Mouse (Mus musculus): ENCODE measurements around the gene Edc4.

The Edc4 gene

DNA sequence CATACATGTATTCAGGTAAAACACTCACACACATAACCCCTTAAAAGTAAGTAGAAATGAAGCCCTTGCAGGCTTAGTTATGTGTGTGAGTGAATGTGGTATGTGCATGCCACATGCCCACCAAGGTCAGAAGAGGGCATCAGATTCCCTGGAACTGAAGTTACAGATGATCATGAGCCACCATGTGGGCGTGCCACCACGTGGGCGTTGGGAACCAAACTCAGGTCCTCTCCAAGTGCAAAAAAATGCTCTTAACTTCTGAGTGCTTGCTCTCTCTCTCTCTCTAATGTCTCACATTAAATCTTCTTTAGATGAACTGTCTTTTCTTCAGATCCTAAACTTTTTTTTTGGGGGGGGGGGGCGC is 57.6 kb downstream of the Edc4 start, which contains the start of gene Psmb10:
Psmb10 (minus strand) TSS at position 139 of the 364 bp plus-strand sequence.
- DNase-seq (ENCODE audit: extremely low spot score, low read depth, low spot score): no peak

DNA sequence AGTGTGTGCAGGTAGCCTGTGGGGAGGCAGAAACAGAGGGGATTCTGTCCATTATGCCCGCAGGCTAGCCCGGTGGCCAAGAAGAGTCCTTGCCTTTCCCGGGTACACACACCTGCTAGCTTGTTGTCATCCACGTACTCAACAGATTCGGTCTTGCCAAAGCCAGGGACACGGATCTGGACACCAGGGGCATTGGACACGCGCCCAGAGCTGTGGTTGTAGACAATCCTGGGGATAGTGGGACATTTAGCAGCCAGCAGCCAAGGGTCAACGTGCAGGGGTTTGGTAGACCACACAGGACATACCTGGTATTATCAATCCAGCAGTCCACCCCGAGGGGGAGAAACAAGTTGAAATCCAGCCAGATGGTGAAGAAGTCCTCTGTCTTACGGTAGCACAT is 61.3 kb downstream of the Edc4 start:
- DNase-seq (ENCODE audit: extremely low spot score, low read depth, low spot score): no peak

DNA sequence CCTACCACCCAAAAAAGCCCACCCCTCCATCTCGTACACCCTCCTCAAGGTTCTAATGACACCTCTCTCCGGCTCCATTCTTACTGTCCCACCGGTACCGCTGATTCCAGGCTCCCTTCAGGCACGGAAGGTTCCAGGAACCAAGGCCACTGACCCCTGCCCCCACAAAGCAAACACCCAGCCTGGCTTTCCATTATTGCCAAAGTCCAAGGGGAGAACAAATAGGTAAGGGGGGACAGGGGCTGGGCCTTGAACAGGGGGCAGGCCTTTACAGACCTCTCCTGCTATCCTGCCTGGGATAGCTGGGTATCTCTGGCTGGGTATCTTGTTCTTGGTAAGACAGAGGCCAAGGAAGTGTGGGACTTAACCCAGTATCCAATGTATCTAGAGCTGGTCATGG is 61.9 kb downstream of the Edc4 start:
- DNase-seq (ENCODE audit: extremely low spot score, low read depth, low spot score): no peak

DNA sequence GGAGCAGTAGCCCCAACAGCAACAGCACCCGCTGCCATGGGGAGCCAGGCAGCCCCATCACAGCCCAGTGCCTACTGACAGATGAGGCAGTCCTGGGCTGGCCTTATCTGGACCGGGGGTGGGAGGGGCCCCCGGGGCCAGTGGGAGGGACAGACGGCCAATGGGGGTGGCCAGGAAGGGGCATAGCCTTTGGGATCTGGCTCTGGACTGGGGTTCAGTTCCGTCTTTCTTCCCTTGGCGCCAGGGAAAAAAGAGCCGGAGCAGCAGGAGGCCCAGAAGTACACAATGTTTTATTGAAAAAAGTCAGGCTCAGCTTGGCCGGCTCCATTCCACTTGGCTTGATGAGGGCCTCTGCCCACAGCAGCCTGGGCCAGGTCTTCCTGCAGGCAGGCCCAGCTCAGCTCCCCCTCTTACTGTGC is 62.6 kb downstream of the Edc4 start, which contains the start of gene Lcat:
Lcat (minus strand) TSS at position 62 of the 419 bp plus-strand sequence.
- DNase-seq (ENCODE audit: extremely low spot score, low read depth, low spot score): no peak
